Mouse (Mus musculus): ENCODE results near the gene Nuf2.
"Not testable (repeated sequence)": the region's sequence is repeated elsewhere in the genome, so short reads cannot be mapped to it uniquely, and the experiment has no call there.

The Nuf2 gene

DNA sequence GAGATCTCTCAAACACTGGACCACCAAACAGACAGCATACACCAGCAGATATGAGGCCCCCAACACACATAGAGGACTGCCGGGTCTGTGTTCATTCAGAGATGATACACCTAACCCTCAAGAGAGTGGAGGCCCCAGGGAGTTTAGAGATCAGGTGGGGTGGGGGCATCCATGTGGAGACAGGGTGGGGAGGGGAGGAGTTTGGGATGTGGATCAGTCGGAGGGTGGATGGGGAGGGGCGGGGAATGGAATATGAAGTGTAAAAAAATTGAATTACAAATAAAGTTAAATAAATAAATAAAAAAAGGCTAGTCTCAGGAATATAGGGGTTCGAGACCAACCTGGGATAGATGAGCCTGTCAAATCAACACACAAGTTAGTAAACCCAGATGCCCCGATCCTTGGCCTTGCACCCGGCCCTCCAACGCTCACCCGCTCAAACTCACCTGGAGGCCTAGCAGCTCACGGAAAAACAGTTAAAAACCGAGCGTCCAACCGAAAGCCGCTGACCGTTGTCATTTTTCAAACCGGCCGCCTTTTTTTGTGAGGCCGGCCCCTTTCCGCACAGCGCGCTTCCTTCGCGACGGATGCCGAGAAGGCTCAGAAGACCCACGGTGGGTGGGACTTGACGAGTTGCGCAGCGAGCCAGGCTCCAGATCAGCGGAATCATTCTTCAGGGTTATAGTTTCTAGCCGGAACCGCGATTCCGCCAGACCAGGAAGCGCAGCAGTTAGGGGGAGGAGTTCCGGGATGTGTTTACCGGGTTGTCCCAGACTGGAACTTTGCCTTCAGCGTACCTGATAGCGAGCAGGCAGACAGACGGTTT lies at the start of gene Nuf2:
Gene Nuf2 (minus strand): TSS at position 589 of the 826 bp plus-strand sequence.
- peak; percentile 97 for DNase-seq (ENCODE audit: low read depth, low spot score)

DNA sequence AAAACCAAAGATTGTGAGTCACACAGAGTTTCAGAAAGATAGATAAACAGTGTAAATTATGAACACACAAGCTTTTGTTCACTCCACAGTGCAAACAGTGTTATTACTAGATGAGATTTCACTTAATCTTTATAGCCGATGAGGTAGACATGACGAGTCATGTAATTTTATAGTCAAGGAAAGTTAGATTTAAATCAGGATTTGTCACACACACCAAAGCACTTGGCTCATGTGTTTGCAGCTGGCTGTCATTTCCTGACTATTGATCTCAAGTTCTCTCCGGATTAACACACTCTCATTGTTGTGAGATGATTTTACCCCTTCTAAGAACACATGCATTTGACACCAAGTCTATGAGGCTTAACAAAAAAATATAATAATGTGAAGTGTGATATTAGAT lies 48.3 kb upstream of the Nuf2 start:
- no peak for DNase-seq (ENCODE audit: low read depth, low spot score)

DNA sequence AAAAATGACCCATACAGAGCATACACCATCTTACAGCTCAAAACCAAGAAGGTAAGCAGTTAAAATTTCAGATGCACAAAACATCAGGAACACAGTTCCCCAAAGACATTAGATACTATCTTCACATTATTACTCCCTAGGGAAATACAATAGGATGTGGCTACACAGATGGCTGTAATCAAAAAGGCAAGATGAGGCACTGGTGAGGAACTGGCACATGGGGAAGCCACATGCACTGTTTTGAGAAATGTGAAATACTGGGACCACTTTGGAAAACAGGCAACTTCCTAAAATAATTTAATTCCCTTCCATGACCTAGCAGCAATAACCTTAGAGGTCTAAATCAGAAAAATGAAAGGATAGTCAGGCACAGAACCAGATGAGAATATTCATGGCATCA lies 42.9 kb upstream of the Nuf2 start:
- DNase-seq (ENCODE audit: low read depth, low spot score), result no peak

DNA sequence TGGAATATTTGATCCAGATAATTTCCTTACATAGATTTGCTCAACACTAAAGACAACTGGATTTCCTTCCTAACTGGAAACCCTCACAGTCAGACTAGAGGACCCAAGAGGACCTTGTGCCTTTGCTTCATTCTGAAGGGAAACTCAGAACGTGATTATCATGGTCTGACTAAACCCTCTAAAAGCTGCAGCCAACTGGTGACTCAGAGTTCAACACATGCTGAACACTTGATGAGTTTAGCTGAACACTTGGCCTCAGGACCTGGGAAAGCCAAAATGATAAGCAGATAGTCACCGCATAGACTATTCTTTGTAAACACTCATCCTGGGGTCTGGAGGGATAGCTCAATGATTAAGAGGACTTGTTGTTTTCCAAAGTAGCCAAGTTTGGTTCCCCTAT lies 24.4 kb upstream of the Nuf2 start:
- DNase-seq (ENCODE audit: low read depth, low spot score), result no peak

DNA sequence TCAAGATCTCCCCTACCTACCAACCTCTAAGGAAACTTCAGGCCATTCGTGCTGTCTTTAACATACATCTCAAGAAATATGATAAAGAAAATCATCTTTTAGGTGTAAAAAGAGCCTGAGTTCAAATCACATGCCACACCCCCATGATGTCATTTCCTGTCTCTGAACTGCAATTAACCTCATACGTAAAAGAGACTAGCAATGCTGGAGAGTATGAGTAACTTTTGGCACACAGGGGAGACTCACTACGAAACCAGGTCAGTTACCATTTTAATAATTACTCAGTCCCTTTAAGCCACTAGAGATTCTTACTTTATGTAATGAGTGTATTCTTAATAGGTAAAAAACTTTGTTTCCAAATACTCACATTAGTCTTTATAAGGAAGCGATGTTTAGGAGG lies 23.8 kb upstream of the Nuf2 start:
- no peak for DNase-seq (ENCODE audit: low read depth, low spot score)

DNA sequence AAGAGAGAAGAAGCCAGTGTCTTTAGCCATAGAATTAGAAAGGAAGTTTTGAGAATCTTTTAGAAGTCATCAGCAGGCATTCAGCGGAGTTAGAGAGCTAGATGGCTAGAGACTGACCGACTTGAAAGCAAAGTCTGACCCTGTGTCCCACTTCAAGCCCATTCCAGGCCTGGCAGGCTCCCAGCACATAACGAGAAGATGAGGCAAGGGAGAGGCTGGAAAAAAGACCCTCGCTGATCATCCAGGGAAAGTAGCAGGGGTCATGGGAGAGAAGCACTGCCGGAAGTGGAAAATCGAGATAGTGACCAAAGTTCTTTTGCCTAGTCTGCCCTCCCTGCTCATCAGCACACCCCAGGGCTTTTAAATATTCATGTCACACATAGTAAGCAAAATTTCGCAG lies 22.2 kb upstream of the Nuf2 start:
- no peak for DNase-seq (ENCODE audit: low read depth, low spot score)

DNA sequence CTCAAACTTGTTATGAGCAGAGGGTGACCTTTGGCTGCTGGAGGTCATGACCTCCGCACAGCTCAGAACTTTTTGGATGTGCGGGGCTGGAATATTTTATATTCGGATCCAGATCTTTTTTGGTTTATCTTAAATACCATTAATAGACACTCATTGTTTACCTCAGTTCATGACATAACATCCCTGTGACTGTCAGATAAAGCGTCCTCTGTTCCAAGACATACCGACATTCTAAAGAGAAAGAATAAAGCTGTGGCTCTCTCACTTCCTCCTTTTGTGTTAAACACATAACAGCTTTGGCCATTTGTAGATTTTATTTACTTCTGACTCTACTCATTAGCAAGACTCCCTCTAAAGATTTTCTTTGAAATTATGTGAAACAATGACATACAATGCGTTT lies 9.2 kb upstream of the Nuf2 start:
- no peak for DNase-seq (ENCODE audit: low read depth, low spot score)

DNA sequence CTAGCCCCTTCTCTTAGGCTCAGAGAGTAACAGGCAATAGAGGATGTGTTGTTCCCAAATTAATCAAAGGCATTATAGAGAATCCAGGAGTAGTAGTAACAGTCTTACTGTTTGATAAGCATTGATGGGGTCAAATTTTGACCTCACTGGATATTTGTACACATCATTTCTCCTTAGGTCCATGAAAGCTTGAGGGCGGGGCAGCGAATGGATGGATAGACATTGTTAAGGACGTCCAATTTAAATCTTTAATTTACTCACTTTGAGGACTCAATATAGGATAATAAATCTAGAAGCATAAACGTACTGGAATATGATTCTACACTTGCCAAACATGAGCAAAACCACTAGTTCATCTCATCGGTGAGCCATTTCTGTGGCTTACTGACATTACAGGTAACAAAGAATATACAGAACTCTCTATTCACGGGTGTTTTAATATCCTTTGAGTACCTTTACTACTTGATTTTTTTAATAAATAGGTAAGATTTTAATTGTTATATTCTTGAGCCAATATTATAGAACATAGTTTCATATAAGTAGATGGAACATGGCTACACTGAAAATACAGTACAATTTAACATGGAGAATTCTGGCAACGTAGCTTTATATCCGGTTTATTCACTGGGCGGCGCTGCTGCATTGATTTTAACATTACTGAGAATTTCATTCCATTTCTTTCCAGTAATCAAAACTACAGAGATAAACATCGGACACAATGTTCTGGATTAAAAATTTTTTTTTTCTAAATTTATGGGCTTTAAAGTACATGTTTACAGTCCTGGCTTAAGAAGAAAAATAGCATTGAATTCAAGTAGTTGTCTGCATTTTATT lies 655 bp upstream of the Nuf2 start:
- DNase-seq (ENCODE audit: low read depth, low spot score), result peak; percentile 37

DNA sequence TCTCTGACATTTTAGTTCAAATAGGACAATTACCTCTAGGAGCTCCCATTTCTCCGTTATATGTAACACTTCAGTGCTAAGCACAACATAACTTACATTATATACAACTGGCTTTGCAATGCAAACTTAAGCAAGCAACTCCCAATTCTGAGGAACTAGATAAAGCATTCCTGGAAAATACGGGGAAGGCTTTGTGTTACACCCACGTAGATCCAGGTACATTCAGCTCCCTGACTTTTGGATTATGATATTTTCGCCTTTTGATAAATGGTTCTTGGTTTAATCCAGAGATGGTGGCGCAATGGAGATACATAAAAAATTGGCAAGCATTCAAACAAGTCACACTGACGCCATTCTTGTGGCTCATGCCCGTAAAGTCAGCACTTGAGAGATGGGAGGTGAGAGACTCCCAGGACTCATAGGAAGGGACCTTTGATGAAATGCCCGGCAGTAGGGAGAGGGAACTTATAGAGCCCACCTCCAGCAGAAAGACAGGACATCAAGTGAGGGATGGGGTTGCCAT lies 1.2 kb downstream of the Nuf2 start:
- no peak for DNase-seq (ENCODE audit: low read depth, low spot score)

DNA sequence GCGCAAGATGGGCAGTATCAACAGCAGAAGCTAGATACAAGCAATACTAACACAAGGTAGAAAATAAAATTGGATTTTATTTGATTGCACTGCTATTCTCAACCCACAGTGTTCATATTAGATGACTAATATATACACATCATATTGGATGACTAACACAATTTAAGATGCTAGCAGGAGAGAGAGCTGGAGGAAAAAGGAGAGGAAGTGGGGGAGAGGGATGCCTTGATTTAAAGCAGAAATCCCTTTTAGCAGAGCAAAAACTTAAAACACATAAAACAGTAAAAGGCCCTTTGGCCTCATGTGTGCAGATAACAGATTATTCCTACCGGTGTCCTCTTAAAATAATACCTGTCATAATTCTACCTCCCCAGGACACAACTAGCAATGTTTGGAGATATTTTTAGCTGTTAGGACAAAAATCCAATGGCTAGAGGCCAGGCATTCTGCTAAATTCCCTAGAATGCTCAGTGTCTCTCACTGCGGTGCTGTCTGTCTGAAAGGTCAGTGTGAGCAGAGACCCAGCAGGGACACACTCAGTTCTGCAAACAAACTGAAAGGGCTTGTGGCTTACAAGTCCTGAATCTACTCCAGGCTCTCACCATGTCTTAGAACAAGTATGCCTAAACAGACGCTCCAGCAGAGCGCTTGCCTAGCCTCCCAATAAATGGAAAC lies 5.1 kb downstream of the Nuf2 start:
- DNase-seq (ENCODE audit: low read depth, low spot score), result no peak

DNA sequence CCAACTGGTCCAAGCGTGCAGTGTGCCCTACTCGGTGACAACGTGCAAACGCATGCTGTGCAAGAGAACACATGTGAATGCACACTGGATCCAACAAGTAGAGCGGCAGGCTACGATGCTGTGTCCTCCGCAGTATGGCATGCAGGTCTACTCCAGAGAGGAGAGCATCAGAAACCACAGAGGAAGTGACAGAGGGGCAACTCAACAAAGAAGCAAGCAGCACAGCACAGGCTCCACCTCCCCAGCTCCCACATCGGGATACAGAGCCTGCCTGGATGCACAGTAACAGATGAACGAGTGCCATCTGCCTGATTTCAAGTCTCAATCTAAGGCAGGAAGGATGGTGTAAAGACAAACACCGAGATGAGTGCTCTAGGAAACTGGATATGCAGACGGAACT lies 11.9 kb downstream of the Nuf2 start:
- DNase-seq (ENCODE audit: low read depth, low spot score), result peak; percentile 8

DNA sequence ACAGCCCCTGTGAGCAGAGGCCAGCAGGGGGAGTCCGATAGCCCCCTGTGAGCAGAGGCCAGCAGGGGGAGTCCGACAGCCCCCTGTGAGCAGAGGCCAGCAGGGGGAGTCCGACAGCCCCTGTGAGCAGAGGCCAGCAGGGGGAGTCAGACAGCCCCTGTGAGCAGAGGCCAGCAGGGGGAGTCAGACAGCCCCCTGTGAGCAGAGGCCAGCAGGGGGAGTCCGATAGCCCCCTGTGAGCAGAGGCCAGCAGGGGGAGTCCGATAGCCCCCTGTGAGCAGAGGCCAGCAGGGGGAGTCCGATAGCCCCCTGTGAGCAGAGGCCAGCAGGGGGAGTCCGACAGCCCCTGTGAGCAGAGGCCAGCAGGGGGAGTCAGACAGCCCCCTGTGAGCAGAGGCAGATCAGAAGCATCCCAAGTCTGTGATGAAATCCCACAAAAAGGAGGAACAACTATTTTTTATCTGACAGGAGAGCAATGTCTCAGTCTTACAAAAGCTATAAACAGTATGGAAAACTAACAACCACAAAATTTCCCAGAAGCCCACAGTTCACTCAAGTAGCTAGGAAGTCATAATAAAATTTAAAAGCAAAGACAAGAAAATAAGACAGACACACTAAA lies 13.3 kb downstream of the Nuf2 start:
- not testable (repeated sequence) for DNase-seq (ENCODE audit: low read depth, low spot score)

DNA sequence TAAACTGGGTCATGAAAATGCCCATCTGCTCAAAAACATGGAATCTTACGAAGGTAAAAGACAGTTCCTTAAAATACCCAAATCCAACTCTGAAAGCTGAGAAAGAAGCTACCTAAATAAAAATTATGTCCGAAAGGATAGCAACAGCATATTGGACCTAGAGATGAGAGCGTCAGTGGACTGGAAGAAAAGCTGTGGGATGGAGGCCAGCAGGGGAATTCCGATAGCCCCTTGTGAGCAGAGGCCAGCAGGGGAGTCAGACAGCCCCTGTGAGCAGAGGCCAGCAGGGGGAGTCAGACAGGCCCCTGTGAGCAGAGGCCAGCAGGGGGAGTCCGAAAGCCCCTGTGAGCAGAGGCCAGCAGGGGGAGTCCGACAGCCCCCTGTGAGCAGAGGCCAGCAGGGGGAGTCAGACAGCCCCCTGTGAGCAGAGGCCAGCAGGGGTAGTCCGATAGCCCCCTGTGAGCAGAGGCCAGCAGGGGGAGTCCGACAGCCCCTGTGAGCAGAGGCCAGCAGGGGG lies 13.8 kb downstream of the Nuf2 start:
- DNase-seq (ENCODE audit: low read depth, low spot score), result peak; percentile 17

DNA sequence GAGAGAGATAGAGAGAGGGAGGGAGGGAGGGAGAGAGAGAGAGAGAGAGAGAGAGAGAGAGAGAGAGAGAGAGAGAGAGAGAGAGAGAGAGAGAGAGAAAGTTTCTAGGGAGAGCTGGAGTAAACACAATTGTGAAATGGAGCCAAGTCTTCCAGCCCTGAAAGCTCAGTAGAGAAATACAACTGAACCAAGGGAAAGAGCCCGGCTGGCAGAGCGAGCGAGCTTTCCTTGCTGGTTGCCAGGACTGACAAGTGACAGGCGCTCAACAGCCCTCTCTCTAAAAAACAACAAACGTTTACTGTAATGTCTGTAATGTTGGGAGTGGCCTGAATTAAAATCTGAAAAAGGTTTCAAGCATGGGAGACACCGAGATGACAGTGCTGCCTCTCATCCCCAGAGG lies 24.9 kb downstream of the Nuf2 start:
- no peak for DNase-seq (ENCODE audit: low read depth, low spot score)

DNA sequence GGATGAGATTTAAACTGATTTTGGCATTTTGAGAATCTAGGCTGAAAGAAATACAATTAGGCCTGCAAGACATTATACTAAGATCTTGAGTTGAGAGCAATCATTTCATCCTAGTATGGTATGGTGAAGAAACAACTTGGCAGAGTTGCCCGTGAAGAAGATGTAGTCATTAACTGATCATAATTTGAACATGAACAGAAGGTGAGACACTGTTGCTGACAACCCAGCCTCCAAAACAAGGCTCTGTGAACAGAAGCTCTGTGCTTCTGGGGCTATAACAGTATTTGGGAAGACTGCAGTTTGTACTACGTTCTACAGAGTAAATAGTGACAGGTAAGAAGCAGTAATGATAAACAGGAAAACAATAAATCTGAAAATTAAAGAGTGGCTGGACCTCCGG lies 28.4 kb downstream of the Nuf2 start:
- no peak for DNase-seq (ENCODE audit: low read depth, low spot score)

DNA sequence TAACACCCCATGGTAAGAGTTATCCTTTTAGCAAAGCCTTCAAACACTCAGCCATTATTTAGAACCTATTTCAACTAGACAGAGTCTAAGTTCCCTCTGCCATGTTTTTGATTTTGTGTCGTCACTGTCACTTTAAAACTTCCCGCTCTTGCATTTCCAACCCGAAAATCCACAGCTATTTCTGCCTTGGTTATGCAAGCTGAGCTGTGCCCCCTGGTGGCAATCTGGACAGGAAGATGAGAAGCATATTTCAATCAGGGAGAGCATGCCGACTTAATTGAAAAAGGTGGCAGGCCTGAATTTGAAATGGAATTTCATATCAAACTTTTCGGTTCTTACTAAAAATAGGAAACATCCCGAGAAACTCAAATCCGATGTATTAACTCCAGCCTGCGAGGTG lies 35.6 kb downstream of the Nuf2 start:
- peak; percentile 35 for DNase-seq (ENCODE audit: low read depth, low spot score)

DNA sequence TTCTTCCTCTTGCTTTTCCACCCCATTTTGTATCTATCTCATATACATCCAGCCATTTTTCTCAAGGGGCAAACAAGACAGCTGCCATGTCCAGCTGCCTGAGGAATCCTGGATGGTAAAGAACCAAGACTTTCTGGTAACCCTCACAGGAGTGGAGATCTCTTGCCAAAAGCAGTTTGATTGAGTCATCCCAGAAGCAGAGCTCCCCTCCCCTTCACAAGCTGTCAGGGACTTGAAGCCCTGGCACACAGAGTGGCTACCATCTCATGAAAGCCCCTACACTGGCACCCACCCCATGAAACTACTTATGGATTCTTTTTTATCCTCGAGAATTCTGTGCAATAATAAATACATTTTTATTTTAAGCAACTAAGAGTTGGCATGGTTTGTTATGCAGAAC lies 39.7 kb downstream of the Nuf2 start:
- DNase-seq (ENCODE audit: low read depth, low spot score), result no peak

DNA sequence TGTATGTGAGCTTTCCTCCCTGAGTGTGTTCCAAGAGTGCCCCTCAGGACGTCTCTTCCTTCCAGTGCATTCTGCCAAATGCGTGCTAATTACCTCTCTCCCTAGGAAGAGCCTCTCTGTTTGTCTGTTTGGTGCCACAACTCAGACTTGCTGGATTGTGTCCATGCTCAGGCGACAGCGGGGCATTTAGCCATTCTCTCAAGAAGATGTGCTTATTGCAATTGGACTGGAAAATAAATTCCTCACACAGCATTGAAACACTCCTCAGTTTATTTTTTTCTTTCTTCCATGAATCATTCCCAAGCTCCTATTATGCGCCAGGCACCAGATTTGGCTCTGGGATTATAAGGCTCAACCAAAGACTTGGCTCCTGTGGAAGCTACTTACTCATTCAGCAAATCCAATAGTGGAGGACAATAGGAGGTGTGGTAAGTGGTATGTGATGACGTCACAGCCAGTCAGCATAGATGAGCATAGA lies 45.8 kb downstream of the Nuf2 start:
- DNase-seq (ENCODE audit: low read depth, low spot score), result peak; percentile 16

DNA sequence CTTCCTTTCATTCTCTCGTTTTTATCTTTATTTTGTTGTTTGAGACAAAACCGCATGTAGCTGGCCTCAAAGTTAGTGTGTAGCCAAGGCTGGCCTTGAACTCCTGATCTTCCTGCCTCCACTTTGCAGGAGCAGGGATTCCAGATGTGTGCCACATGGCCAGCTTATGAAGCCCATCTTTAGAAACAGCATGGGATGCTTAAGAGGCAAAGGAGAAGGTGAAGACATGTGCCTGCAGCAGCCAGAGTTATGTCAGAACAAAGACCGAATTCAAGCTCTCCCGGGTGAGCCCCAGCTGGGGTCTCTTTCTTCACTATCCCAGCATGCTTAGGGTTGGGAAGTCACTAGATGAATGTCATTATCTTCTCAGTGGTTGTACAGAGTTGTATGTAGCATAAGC lies 46.7 kb downstream of the Nuf2 start:
- DNase-seq (ENCODE audit: low read depth, low spot score), result no peak

DNA sequence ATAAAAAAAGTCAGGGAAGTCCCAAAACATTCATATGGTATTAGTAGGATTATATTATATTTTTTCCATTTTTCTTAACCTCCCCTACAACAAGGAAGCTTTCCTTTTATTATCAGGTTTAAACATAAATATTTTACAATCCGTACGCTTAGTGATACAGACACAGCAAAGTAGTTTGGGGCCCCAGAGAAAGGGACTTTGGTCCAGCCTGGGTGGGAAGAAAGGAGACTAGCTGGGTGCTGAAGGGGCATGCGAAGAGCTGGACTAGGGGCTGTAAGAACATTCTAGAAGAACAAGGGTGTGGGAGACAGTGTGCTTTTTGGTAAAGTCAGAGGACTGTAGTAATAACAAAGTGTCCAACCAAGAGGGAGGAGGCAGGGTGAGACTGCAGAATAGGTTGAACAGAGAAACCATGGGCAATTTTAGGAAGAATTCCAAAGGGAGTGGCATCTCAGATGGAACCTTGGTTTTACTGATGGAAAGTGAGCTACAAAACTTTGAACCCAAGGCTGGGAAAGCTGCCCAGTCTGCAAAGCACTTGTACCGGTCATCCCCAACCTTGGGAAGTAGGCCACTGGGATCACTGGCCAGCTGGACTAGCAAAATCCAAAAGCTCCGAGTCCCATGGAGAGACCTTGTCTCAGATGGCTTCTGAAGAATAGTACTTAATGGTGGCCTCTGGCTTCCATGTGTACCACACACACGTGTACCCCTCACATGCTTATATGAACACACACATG lies 48.5 kb downstream of the Nuf2 start:
- no peak for DNase-seq (ENCODE audit: low read depth, low spot score)

DNA sequence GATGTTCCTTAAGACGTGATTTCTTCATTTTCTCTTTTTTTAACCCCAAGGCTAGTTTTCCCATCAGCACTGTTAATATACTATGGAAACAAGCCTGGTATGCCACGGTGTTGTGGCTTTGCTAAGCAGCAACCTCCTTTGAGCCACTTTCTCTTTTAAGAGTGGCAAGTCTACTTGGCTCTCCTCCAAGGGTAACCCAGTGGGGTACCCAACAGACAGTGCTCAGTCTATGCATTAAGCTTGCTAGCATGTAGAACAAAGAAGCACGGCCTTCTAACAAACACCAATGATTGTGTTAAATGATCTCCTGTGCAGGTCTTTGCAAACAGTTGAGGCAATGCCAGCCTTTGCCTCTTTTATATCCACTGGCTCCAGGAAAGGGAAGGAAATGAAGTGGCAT lies 60.1 kb downstream of the Nuf2 start:
- DNase-seq (ENCODE audit: low read depth, low spot score), result no peak

Data from R1 (cell line).